Mouse (Mus musculus) frontal cortex, postnatal 10 days (tissue): ENCODE data around the gene Lhx3.

ENCODE experiments used
- DNase-seq, 2 experiments: peaks; one replicate each; pipeline ENCODE4 v3.0.0; 2022; ENCODE audit warnings: low spot score in 2 of 2, mixed read lengths in 1 of 2

Gene Lhx3

DNA sequence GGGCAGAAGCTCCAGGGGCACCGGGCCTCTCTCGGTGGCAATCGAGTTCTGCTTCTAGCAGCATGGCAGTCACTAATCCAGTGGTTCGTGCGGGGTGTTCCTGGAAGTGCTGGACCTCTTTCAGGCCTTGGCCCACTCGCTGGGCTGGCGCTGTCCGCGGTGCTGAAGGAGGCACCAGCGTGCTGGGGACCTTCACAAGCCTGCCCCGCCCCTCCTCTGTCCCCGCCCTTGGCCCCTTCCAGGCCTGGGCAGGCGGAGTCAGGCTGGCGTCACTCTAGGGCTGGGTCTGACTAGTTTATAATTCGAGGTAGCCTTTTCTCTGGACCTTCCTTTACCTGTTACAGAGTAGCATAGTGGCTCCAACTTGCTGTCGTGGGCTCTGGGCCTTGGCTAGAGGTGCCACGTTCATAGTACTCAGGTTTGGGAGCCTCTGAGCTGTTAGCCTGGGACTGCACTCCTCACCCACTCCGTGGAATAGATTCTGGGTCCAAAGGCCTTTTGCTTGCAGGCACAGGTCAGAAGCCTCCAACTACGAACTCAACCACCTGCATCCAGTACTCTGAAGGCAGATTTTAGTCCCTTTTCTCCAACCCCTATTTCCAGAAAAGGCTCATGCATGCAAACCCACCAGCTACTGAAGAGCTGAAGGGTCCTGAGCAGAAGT lies at the start of gene Lhx3:
Lhx3 (minus strand) TSS at position 164 of the 664 bp plus-strand sequence.
- peak in 1 of 2 experiments; percentile 63 for DNase-seq

DNA sequence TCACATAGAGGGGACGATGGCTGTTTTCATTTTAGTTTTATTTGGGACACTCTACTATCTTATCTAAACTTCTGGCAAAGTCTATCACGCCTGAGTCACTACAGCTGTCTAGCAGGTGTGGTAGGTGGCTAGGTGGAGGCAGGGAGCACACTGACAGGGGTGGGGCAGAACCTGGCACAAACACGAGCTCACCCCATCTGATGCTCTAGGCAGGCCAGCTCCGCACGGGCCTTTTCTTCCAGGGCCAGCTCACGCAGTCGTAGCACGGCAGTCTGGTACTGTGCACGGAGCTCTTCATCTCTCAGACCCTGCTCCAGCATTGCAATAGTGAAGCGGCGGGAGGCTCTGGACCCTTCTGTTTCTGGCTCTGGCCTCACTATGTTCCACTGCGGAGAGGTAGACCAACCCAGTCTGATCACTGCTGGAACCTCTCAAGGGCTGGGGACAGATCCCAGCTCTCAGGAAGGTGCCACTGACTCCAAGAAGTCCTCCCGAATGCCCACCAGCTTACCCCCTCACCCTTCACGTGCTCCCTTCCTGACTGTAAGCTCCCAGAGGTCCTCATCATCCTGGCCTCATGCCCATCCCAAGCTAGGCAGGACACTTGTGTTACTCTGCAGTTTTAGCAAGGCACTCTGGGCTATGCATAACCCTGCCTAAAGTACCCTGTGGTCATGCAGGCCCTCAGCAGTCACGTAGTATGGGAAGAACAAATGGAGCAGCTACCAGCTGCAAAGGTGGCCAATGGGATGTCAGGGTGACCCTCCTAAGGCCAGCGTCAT lies 49.4 kb upstream of the Lhx3 start:
- DNase-seq = no peak

DNA sequence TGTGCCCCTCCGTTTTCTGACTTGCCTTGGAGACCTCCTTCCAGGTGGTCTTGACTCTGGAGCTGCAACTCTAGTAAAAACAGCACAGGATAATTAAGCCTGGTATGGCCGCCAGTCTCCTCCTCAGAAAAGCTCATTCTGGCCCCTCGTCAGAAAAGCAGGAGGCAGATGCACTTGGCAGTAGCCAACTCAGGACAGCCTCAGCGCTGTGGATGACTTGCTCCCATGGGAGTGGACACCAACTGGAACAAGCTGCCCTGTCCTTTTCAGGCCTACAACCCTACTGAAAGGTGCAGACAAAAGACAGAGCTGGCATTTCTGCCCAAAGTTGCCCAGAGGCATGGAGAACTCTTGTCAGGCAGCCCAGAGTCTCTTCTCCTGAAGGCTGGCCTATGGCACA lies 46.7 kb upstream of the Lhx3 start:
- DNase-seq = no peak

DNA sequence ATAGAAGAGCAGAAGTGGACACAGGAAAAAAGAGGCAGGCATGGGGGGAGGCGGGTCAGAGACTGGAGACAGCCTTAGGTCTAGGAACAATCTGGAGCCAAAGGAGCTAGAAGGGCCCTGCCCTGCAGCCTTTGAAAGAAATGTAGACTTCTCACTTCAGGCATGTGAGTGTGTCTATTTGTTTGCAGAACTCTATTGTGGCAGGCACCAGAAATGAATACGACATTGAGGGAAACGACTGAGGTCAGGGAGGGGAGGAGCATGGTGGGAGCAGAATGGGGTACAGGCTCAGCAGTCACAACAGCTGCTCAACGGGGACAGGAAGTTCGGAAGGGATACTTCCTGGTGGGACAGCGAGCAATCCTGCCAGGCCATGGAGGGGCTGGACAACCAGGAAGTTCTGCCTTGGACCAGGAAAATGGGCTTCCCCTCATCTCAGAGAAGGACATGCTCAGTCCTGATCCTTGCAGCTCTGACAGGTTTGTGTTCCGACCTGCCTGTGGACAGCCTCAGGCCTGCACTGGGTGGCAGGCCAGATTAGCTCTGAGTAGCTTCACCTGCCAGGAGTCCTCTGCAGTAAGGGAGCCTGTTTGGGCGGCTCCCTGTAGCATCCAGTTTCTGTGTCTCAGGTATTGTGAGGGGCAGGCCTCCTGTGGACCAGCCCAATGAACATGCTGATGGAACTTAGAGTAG lies 44.6 kb upstream of the Lhx3 start:
- DNase-seq = no peak

DNA sequence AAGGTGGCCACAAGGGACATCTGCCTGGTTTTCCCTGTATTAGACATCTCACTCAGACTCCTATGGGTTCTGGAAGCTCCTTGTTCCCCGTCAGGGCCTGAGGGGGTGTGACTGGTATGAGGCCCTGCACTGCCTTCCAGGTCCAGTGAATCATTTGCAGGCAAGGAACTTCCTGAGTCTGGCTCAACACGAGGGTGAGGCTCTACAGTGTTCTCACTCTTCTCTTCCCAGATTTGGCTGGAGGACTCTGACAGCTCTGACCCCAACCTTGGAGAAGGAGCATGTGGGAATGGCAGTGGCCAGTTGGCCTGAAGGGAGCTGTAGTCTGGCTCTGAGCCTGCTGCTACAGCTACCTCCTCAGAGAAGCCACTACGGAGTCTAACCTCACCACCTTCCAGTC lies 39.4 kb upstream of the Lhx3 start:
- no peak for DNase-seq

DNA sequence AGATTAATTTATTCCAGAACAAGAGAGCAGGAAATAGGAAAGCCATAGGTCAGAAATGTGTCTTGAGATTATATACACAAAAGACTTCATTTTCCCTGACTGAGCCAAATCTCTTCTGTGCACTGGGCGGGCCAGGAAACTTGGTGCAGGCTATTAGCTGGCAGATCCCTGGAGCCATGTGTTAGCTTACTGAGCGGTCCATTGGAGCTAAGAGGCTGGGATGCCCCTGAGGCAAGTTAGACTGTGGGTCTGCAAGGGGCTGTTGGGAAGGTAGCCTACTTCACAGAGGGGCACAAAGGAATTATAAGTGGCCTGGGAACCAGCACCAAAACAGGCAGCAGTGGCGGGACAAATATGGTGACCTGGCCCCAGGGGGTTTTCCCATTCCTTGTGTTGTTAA lies 32.8 kb upstream of the Lhx3 start:
- no peak for DNase-seq

DNA sequence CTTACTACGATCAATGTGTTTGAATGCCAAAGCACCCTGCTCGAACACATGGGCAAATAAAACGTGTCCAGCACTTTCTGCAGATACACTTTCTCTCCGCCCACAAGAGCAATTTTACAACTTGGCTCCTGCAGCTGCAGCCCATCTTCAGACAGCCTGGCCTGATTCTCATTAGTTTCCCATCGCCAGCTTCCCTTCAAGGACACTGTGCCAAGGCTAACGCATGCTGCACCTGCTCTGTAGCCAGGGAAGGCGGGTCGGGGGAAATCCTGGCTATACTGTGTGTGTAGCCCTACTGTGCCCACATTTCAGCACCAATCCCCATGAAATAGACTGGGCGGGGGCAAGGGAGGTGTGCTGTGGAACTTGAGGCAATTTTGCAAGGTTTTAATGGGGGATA lies 32.2 kb upstream of the Lhx3 start:
- no peak for DNase-seq

DNA sequence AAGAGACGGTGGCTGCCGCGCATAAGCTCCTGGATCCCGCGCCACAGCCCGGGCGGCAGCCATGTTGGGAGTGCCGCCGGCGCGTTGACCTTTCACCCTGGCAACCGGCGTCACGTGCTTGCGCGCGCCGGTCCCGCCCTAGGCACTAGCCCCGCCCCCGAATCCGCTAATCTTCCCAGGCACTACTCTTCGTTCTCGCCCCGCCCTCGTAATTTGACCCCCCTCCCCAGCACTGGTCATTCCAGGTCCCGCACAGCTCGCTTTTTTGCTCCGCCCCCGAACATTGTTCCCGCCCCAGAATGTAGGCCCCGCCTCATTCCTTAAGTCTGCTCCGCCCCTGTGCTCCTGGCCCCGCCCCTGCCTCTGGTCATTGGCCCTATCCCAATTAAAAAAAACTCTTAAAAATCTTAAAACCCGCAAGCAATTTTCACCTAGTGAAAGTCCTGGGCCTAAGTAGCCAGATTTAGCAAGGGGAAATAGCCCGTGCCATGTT lies 29.2 kb upstream of the Lhx3 start, which contains the start of gene Qsox2:
Qsox2 (minus strand) TSS at position 236 of the 493 bp plus-strand sequence.
- peak; percentile 80 to 88 for DNase-seq

DNA sequence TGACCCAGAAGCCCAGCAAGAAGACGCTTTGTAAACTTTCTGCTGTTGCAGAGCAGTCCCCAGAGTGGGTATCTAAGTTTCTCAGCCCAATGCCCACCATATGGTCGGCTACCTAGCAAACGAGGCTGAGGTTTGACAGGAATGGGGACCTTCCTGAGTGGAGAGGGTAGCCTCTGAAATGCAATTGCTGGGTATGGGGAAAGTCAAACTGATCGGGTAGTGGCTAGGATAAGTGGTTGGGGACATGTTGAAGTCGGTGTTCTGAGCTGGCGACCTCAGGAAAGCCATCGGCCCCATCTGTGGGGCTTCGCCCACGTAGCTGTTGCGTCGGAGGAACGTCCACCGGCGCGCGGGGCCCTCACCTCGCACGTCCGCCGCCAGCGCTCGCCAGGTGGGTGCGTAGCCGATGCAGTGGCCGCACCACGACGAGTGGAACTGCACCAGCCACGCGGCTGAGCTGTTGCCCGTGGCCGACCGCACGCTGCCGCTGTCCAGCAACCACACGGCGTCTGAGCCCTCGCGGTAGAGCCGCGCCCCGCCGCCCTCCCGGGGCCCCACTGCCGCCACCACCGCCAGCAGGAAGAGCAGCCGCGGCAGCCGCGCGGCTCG lies 28.7 kb upstream of the Lhx3 start:
- no peak for DNase-seq

DNA sequence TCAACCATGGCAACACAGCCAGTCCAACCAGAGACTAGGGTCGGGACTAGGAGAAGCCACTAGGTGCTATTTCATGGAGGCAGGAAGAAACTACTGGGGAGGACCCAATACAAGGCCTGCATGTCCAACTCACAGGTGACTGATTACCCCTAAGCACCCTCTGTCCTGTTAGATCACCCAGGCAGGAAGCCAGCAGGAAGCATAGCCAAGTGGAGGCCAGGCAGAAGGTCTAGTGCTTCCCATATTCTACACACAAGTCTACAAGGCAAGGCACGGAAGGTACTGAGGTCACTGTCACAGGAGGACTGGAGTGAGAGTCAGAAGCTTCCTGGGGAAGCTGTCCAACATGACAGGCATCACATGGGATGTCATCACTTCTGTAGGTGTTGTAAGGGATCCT lies 26.7 kb upstream of the Lhx3 start:
- DNase-seq = no peak

DNA sequence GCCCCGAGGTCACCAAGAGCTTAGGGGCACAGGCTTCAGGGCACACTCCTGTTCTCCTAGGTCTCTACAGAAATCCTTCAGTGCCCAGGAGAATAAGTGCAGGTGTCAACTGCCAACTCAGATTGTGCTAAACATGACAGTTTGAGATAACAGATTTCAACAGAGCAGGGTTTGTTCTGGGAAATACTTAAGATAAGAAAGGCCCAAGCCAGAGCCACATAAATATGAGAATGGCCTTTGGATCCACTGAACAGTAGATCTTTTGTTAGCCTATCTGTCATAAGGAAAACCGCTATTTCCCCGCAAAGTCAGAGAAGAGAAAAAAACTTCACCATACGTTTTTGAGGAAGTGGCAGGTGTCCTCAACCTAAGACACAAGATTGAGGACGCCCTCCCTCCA lies 26.2 kb upstream of the Lhx3 start:
- no peak for DNase-seq

DNA sequence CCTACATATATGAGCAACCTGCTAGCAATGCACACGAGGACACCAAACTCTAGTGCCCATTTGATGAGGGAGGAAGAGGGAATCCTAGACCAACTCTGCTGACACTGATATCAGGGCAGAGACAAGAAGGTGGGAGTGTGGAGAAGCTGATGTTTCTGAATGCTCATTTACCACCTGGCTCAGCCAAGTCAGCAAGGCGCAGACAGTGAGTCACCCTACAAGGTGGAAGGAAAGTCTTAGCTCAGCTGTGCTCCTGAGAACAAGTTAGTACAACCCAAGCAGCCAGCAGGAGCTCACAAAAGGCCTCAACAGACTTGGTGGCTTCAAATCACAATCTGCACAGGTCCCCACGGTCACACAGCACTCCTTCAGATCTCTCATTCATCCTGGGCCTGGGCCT lies 23.3 kb upstream of the Lhx3 start:
- no peak for DNase-seq

DNA sequence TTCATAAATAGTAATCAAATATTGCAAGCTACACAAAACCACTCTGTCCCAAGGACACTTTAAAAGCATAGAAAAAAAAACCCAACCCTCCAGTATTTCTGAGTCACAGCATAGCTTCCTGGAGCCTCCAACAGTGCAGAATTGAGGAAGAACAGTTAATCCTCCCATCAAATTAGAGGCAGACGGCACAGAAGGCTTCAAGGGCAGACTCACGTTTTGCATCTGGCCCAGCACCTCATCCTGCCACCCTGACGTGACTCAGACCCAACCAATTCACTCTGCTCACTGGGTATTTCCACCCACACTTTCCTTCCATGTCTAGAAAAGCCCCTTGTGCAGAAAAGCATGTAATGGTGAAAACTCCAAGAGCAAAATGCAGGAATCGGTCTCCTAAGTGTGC lies 22.2 kb upstream of the Lhx3 start:
- DNase-seq = no peak

DNA sequence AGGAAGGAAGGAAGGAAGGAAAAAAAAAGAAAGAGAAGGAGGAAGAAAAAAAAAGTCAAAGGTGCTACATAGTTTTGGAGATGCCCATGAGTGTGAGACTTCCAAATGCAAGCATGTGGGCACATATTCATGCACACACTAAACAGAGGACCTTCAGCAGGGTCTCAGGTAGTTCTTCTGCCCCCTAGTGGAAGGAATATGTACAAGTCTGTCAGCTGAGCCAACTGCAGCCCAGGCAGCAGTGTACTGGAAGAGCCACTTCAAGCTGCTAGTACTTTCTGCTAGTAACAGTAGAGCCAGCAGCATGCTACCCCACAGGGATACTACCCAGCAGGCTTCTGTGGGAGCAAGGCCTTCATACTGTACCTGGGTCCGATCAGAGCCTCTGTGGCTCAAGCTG lies 19.7 kb upstream of the Lhx3 start:
- DNase-seq = no peak

DNA sequence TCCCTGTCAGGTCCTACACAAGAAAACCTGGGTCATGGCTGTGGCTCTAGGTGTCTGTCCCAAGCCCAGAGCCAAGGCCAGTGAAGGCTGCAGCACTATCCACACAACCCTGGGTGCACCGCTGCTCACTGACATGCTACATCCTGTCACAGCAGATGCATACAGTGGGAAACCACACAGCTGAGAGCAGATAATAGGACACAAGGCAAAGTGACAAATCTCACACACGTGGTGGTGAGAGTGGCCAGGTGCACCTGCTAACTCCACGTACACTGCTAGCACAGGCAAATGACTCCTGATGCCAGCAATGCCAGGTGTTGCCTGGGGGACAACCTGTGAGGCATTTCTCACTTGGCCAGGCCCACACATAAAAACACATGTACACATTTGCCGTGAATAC lies 17.2 kb upstream of the Lhx3 start:
- DNase-seq = no peak

DNA sequence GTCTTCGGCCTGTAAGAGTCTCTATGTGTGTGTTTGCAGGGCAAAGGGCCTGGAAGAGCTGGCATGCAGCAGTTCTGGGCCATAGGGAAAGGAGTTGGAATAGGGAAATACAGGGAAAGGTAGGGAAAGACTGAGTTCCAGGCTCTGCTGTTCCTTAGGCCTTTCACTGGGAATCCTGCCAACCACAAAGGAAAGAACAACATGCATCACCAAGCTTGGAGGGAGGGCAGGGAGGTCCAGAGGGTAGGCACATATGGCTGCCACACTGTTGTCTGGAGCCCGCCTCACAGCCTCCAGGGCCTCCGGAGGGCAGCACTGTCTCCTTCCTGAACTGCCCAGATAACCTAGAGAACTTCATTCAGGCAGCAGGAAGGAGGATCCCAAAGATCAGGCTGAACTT lies 15.9 kb upstream of the Lhx3 start:
- DNase-seq = no peak

DNA sequence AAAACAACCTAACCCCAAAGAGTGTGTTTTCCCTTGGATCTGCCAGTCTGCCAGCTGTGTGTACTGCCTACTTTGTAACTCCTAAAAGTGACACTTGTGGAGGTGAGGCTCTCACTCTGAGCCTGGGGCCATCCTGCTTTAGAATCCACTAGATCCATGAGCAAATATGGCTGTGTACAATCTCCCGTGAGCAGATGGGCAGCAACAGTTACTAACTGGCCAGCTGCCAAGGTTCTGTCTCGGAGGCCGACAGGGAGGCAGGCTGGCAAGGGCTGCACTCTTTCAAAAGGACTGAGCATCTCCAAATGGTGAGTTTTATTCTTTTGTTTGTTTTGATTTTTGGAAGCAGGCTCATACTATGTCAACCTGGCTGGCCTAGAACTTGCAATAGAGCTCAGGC lies 6.4 kb upstream of the Lhx3 start:
- no peak for DNase-seq

DNA sequence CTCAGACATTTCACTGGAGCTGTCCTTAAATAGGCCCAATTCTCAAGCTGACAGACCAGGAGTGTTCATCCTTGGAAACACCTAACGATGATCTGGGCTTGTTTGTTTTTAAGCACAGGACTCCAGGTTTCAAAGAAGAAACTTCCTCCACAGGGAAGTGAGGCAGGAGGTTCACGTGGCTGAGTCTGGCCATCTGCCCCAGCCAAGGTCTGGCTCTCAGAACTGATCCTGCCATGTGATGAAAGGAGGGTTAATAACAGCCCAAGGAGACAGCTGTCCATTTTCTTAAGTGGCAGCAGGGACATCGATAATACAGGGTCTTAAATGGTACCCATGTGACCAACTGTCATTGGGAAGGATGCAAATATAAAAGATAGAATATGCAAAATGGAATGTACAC lies 1.5 kb upstream of the Lhx3 start:
- no peak for DNase-seq

DNA sequence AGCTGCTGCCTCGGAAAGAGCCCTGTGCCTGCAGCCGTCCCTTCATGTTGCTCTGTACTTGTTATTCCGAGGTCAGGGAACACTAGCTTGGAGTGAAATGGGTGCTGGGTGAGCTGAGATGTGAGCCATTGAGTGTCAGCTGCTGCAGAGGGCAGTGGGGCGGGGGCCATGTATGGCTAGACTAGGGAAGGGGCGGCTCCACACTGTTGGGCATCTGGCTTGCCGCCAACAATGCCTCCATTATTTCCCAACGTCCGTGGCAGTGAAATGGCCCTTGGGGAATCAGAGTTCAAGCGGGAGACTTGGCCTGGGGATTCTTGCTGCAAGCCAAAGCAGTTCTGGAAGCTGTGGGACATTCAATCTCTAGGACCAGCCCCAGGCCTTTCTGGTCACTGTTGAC lies 530 bp downstream of the Lhx3 start:
- no peak for DNase-seq

DNA sequence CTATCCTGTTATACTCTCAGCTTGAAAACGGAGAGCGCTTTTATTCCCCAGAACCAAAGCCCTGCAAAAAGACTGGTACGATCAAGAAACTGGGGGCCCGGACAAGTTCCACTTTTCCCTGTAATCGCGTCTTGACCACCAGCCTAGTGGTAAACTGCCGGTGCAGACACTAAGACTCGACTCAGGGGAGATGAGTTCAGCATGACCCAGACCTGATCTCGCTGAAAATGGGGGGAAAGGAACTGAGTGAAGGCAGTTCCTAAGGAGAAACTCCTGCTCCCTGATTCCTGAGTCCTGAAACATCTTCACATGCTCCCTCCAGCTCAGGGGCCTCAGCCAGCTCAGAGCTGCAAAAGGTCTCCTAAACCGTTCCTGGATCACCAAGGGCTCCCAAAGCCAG lies 2.3 kb downstream of the Lhx3 start:
- DNase-seq = no peak

DNA sequence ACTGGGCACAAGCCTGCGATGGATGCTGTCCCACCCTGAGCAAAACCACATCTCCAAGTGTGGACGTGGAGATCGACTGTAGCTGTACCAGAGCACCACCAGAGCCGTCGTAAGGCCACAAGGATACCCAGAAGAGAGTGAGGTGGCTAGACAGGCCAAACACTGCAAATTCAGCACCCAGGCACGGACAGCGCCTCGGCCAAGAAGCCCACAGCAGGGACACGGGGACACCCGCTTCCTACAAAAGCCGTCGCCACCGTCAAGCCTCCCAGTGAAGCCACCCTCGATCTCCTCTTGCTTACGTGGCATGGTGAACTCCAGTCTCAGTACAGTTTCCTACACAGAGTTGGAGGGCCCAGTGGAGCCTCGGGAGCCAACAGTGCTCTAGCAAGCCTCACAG lies 3.0 kb downstream of the Lhx3 start:
- no peak for DNase-seq

DNA sequence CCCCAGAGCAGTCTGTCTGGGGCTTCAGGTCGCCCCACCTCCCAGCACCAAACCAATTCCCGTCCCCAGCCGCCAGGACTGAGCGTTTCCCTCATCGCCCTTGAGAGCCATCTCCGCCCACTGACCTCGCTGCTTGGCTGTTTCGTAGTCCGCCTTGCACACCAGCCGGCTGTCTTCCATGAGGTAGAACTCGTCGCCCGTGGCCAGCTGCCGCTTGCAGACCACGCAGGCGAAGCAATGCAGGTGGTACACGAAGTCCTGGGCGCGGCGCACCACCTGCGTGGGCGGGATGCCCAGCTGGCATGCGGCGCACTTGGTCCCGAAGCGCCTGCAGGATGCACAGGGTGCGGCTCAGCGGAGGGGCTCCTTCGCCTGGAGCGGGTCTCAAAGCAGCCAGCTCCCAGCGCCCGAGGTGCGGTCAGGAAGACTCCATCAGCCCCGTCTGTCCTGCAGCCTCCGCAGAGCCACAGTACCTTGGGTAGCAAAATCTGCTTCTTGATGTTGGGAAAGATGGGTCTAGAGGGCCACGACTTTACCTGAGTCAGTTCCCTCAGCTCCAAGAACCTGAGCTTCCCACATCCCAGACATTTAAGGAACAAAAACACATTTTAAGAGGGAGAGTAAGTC lies 5.1 kb downstream of the Lhx3 start:
- no peak for DNase-seq
